Mouse (Mus musculus) small intestine, adult 2 months (tissue): ENCODE measurements around the gene Rab10. TPM values are rescaled to one million over a fixed set of nuclear protein-coding genes. Genes with fewer than 3 reads are reported as not detected.

ENCODE experiments used
- H3K27ac ChIP-seq: fragments of 200-500 bp; 2 replicates; pipeline ENCODE4 v1.5.1; 2012; ENCODE audit warnings: low read depth, low read length, control low read depth, inconsistent platforms; ENCODE audit not compliant: insufficient read depth
- H3K27me3 ChIP-seq: fragments of 200-500 bp; 2 replicates; pipeline ENCODE4 v1.6.1; 2012; ENCODE audit warnings: mild to moderate bottlenecking, moderate library complexity, low read length, inconsistent platforms; ENCODE audit not compliant: control insufficient read depth, insufficient read depth
- H3K36me3 ChIP-seq: fragments of 200-500 bp; 2 replicates; pipeline ENCODE4 v1.6.1; 2012; ENCODE audit warnings: mild to moderate bottlenecking, low read length, control low read depth, inconsistent platforms; ENCODE audit not compliant: control insufficient read depth, insufficient read depth
- H3K4me1 ChIP-seq: fragments of 200-500 bp; 2 replicates; pipeline ENCODE4 v1.6.1; 2012; ENCODE audit warnings: low read length, inconsistent platforms, mixed read lengths; ENCODE audit not compliant: control insufficient read depth, insufficient read depth, insufficient read length
- H3K4me3 ChIP-seq: fragments of 200-500 bp; 2 replicates; pipeline ENCODE4 v1.5.1; 2012; ENCODE audit warnings: low read depth, mild to moderate bottlenecking, control low read depth, inconsistent platforms, low read length, moderate library complexity
- CTCF ChIP-seq: fragments of 200-500 bp; IDR thresholded peaks from 2 replicates; pipeline ENCODE4 v1.5.1; 2012; ENCODE audit warnings: low read depth, mild to moderate bottlenecking, control low read depth, inconsistent platforms, low read length, moderate library complexity, mixed read lengths; ENCODE audit not compliant: insufficient replicate concordance, insufficient read length; ENCODE audit errors: extremely low read depth
- POLR2A ChIP-seq: fragments of 200-500 bp; IDR thresholded peaks from 2 replicates; pipeline ENCODE4 v1.6.1; 2012; ENCODE audit warnings: low read depth, mild to moderate bottlenecking, control low read depth, inconsistent platforms, low read length, moderate library complexity
- WGBS: fragments of 180-500 bp; shearing (Covaris S2); methylation state at CpG from one replicate; pipeline ENCODE4 v1.1.7; 2018; 5-methylcytosine and 5-hydroxymethylcytosine counted together
- polyA plus RNA-seq: library from polyadenylated mRNA; depleted of rRNA; stranded (reverse); fragments of >200 nt; gene quantifications from 2 replicates; pipeline ENCODE4 v1.2.3, GENCODE M21; 2012; rRNA removed

Rab10 gene
- polyA plus RNA-seq, 1 experiment, result 21.4 TPM

- Histone ChIP-seq H3K27ac (no peak overlapping the region), H3K36me3 (no peaks in the 10 kb centered on the region), H3K4me3 (no peak overlapping the region), H3K27me3 (no peaks in the 10 kb centered on the region), H3K4me1 (no peaks in the 10 kb centered on the region)
- TF ChIP-seq CTCF, result no peak
- no peak for TF ChIP-seq POLR2A
- WGBS, result 49% methylated on average over 2 of the region's 2 CpGs
Observed at GRCm38 (mm10) chr12:3210181-3210580, 99.6 kb downstream of the Rab10 start.

- H3K27ac ChIP-seq, result no peak overlapping the region
- no peak overlapping the region for H3K4me3 ChIP-seq
- TF ChIP-seq POLR2A (no peak), CTCF (no peak)
- no peaks in the 10 kb centered on the region for H3K27me3 ChIP-seq
- H3K36me3 ChIP-seq, result no peaks in the 10 kb centered on the region
- 44% methylated on average over 1 of the region's 1 CpGs for WGBS
- H3K4me1 ChIP-seq, result no peaks in the 10 kb centered on the region
Observed at GRCm38 (mm10) chr12:3209163-3209562, 100.6 kb downstream of the Rab10 start.

Other genes starting within 250 kb of the Rab10 start
- 1.5 and 2.1 TPM in 2 replicates for gene Kif3c, start 55.2 kb upstream of the Rab10 start, polyA plus RNA-seq
- 2.4 and 5.3 TPM in 2 replicates for gene Asxl2, start 116.9 kb upstream of the Rab10 start, polyA plus RNA-seq